Mouse (Mus musculus): ENCODE results near the gene Prdx6.
"Not testable (repeated sequence)": the region's sequence is repeated elsewhere in the genome, so short reads cannot be mapped to it uniquely, and the experiment has no call there.

Gene Prdx6

DNA sequence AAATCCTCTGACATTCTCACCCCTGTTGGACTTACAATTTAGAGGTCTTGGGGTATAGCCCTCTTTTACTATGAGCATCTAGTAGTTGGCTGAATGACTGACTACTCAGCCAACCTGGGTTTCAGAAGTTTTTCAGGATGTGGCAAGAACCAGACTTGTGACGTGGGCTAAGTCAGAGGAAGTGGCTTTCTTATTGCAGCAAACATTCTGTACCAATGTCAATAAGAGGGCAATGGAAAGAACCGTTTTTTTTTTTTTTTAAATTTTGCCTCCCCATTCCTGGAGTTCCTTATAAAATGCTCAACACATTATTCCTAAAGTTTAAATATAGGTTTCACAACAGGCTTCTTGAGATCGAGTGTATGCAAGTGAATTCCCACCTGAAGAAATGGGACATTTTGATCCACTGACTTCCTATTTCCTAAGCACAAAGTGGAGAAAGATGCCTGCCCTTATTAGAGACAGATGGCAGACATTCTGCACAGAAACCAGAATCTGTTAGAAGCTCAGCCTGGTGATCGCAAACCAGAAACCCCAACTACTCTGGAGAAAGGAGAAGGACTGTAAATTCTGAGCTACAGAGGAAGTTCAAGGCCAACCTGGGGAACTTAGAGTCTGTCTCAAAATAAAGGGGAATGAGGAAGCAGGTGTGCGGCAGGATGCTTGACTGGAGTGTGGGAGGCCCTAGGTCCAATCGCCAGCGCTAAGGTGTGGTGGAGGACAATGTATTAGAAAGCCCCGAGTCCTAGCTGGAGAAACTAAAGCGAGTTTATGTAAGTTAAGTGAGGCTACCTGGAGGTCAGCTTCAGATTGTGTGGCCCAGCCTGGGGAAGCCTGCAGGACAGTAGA, 622 bp upstream of the Prdx6 start:
- no peak for DNase-seq (ENCODE audit: low spot score in 2 of 2)

DNA sequence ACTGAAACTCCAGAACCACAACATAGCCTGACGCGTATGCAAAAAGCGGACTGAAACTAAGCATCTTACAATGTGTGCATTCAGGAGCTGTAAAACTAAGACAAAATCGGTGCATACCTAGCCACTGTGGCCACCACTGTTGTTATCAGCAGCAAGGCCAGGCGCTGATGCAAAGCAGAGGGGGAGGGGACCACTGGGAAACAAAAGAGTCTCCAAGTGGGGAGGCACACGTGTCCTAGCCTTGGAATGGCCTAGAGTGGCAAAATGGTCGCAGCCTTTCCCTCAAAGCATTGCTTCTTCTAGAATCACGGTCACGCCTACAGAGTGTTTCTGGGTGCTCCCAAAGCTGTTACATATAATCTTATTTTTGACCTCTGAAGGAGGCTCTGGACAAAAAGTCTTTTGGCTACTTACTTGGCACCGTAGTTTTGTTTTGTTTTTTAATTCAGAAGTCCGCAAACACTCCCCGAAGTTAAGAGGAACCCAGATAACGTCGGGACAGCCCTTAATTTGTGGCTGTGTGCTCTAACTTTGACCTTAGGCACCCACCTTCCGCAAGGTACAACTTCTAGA, 902 bp downstream of the Prdx6 start:
- DNase-seq (ENCODE audit: low spot score in 2 of 2): peak; percentile 42 to 43

DNA sequence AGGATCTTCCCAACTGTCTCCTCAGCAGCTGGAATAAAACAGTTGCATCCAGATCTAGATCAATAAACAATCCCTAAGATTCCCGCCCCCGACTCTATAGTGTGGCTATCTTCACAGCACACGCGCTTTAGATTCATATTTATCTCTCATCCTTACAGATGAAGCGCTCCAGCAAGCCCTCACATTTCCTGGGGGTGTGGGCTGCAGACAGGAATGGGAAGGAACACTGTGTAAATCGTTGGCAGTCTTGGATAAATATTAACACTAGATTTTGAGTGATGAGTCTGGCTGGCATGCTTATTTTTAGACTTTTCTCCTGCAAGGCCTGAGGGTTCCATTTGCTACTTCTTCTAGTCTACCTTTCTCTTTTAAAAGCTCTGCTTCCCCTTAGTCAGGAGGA, 1.6 kb downstream of the Prdx6 start:
- peak in 1 of 2 experiments; percentile 18 for DNase-seq (ENCODE audit: low spot score in 2 of 2)

DNA sequence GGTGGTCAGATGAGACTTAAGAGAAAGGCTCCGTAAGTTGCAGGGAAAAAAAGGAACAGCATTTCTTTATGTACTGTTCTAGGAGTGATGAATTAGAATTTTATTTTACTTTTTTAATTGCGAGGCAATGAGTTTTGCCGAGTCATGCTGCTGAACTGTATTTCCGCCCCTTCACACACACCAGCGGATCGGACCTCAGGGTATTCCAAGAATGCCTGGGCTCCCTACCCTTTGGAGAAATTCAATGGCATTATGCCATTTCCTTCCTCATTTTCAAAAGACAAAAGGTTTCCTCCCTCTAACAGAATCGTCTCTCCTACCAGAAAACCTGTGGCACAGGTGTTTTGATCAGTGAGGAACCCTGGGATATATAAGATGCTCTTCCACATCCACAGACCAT, 2.3 kb downstream of the Prdx6 start:
- no peak for DNase-seq (ENCODE audit: low spot score in 2 of 2)

DNA sequence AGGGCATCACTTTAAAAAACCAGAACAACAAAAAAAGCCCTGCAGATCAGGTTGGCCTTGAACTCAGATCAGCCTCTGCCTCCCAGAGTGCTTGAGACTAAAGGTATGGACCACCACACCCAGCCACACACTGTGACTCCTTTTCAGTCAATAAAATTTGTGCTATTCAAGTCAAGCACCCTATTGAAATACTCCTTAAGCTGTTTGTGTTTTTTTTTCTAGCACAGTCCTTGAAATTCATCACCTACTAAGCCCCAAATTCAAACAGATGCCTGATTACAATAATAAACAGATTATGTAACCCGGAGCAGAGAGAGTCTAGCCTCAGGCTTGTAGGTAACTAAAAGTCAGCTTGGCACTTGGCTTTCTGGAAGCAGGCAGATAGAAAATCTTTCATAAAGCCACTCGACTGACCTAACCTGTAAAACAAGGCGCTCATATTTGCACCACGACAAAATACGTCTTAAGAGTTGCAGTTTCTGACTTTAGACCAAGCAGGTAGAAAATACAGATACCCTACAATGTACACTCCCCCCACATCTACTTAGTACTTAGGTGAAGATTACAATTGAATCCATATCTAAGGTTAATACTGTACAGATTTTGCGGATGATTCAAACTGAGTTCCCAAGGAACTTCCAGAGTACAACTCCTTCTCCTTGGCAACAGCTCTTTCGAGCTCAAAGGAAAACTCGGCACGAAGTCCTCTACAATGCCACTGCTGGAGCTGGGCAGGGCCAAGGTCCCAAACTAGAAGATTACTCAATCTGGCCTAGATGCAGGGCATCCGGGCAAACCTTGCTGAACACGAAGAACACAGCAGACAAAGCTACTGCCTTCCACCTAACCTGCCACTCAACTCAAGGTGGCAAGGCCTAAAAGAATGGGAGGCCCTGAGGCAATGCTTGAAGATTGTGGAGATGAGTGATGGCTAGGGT, 3.1 kb downstream of the Prdx6 start:
- no peak for DNase-seq (ENCODE audit: low spot score in 2 of 2)

DNA sequence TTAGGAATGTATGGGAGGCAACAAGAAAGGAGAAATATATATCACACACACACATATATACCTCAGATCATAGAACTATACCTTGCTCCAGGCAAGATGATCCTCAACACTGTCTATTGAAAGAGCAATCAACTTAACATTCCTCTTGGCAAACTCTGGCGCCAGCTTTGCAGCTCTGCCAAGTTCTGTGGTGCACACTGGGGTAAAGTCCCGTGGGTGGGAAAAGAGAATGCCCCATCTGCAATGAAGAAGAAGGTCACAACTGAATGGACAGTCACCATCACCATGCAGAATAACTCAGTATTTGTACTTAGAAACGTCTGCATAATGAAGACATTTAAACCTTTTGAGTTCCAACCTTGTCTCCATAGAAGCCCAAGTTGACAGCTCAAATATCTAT, 3.8 kb downstream of the Prdx6 start:
- peak in 1 of 2 experiments; percentile 17 for DNase-seq (ENCODE audit: low spot score in 2 of 2)

DNA sequence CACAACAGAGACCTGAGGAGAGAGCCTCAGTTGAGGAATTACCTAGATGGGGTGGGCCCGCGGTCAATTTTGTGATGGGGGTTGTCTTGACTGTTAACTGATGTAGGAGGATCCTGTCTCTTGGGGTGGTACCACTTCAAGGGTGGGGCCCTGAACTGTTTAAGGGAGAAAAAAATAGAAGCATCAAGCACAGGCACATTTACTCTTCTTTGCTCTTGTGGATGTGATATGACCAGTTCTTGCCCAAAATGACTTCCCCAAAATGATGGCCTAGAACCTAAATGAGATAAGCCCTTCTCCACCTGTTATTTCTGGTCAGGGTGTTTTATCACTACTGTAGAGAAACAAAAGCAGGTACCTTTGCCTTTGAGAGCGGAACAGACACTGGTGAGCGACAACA, 13.3 kb downstream of the Prdx6 start:
- DNase-seq (ENCODE audit: low spot score in 2 of 2): no peak

DNA sequence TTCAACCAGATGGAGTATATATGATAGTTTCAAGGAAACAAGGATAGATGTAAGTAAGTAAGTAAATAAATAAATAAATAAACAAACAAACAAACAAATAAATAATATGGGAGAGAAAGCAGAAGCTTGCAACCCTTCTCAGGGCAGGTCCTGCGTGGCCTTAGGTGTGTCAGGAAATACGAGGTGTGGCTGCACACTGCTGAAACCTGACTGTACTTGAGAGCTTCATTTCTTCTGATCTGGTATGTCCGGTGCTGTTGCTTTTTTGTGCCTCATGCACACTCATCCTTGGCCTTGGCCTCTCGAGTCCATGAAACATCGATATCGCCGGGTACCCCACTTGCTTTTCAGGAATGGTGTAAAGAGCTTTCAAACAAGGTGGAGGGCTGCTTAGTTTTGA, 13.7 kb downstream of the Prdx6 start:
- DNase-seq (ENCODE audit: low spot score in 2 of 2): no peak

DNA sequence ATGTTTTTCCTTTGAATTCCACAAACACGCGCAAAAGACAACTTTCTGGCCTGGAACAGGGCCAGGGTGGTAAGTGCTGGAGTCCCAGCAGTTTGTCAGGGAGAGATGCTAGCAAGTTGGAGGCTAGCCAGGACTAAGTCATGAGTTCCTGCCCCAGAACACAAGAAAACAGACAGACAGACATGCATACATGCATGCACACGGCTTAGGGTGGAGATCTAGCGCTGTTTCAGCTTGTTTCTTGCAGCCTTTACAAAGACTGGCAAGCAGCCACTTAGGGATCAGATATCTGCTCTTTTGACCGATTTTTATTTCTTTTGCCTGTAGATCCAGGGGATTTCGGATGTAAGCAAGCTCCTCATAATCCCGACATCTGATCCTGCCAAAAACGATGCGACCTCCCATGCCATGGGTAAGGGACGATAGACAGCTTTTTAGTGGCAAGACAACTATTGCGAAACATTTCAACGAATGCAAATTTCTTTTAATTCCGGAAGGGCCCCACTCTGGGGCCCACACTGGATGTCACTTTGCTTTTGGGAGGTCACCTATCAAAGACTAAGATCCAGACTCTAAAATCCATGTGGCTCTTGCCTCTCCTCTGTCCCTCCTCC, 17.7 kb downstream of the Prdx6 start:
- no peak for DNase-seq (ENCODE audit: low spot score in 2 of 2)

DNA sequence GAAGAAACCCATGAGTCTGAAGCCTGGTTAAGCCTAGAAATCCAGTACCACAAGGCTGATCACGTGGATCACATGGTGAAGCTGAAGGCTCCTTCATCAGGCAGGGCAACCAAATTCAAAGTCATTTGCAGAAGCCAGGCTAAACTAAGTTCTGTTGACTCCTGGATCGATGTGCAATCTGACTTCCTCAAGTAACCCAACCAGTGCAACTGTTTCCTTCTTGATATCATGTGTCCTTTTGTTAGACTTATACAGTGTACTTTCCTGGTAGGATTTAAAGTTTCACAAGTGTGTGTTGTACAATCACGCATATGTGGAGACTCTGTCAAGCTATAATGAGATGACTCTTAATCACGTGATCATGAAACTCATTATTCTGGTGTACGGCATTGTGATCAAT, 18.8 kb downstream of the Prdx6 start:
- DNase-seq (ENCODE audit: low spot score in 2 of 2): no peak

DNA sequence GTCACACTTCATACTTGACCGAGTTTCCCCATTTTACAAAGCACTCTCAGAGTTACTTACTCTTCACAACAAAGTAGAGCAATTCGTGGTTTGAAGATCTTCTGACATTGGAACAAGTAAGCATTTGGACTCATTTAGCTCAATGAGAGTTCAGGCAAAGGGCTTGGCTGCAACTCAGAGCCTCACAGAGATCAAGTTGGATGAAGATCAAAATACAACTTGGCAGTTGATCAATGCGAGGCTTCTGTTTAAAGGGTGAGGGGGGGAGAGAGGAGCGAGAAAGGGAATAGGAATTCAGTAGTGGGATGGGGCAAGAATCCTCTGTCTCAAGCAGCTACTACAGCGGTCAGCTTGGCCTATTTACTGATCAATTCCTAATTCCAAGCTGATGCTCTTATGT, 26.2 kb downstream of the Prdx6 start:
- DNase-seq (ENCODE audit: low spot score in 2 of 2): peak in 1 of 2 experiments; percentile 59

DNA sequence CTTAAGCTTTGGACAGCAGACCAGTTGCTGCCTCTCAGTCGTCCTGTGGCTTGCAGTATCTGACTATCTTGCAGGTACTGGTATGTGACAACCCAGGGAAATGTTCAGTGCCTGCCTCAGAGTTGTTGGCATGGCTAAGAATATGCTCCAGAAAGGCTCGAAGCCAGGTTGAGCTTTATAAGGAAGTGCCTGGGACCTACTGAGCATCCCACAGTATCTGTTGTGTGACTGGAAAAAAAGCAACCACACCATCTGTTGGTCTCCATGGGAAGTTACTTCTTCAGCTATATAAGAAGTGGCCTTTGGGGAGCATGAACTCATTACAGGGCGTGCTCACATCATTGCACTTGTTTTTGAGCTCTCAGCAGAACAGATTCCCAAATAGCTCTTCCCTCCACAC, 31.2 kb downstream of the Prdx6 start:
- peak in 1 of 2 experiments; percentile 21 for DNase-seq (ENCODE audit: low spot score in 2 of 2)

DNA sequence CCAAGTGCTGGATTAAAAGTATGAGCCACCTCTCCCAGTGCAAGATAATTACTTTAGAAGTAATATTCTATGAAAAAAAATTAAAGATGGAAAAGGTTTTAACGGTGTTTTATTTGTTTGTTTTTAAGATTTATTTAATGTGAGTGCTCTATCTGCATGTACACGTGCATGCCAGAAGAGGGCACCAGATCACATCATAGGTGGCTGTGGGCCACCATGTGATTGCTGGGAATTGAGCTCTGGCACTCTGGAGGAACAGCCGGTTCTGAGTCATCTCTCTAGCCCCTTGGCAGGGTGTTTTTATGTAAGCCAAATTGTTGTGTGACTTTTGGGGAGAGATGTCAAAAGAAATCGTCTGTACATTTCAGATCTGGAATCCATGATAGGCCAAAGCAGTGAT, 36.6 kb downstream of the Prdx6 start:
- DNase-seq (ENCODE audit: low spot score in 2 of 2): no peak

DNA sequence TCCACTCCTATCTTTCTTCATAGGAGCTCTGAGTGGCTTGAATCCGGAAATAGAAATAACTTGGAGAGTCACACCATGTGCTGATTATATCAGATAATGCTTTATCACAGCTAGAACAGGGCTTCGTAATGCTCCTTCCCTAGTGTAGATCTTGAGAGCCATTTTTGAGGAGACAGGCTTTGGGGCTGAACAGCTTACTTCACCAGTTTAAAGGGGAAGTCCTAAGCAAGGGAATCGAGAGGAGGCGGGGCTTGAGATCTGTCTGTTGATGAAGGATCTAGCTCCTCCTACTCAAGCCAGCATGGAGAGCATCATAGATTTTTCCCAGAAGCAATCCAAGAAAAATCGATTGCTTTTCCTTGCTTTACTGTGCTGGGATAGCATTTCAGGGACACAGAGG, 51.2 kb downstream of the Prdx6 start:
- no peak for DNase-seq (ENCODE audit: low spot score in 2 of 2)

DNA sequence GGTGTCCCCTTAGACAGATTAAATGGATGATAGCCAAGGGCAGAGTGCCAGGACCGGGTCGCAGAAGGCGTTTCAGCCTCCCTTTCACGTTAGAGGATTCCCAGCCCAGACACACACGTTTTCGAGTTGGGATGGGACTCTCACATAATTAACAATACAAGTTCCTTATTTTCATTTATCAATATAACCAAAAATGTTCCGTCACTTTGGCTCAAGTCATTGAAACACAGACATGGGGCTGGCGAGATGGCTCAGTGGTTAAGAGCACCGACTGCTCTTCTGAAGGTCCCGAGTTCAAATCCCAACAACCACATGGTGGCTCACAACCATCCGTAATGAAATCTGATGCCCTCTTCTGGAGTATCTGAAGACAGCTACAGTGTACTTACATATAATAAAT, 54.7 kb downstream of the Prdx6 start:
- not testable (repeated sequence) for DNase-seq (ENCODE audit: low spot score in 2 of 2)

DNA sequence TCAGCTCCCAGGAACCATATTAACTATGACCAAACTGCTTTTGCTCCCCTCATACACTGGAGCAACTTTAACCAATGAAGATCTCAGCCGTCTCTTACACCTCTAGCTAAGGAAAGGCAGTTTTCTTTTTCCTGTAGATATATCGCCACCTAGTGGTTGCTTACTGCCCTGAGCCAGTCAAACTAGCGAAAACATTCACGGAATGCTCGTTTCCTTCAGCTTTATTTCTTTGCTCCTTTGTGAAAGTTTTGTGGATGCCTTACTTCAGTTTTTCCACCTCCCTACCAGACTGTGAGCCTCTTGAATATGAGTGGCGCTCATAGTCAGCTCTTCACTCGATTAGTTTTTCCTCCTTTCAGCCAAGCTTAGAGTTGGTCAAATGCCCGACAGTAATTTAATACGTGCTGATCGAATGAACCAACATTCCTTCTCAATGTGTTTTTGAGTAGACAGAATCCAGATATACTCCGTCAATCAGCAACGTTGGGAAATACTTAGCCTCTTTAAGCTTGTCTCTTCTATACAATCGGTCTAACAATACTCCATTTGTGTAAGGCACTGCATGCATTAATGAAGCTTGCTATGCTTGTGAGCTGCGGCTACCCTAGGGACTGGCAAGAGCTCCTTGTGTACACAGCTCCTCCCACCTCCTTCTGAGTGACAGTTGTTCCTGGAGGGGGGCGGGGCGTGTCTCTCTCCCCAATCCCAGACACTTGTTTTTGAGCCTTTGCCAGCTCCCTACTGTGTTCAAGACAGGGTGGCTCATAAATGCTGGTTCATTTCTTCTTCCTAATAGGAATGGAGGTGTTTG, 55.3 kb downstream of the Prdx6 start:
- DNase-seq (ENCODE audit: low spot score in 2 of 2): peak; percentile 60 to 81

DNA sequence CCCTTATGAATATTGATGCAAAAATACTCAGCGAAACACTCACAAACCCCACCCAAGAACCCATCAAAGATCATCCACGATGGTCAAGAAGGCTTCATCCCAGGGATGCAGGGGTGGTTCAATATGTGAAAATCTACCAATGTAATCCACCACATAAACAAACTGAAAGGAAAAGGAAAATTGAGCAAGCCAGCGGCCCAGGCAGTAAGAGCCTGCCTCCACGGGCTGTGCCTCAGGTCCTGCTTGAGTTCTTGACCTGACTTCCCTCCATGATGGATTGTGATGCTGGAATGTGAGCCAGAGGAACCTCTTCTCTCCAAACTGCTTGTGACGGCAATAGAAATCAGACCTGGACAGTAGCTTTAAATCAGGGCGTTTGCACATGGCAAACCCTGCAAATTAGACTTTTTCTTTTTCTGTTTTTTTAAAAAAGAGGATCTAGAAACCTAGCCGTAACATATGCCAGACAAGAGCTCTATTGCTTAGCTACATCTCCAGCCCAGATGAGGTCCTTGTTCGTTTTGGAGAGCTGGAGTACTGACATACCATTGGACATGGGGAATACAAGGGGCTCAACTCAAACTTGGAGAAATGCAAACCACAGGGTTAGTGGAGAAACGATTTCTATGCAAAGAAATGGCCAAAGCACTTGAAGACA, 60.6 kb downstream of the Prdx6 start:
- DNase-seq (ENCODE audit: low spot score in 2 of 2): no peak
